Mouse (Mus musculus) layer of hippocampus, adult 8-10 months (tissue): ENCODE data around the gene Dhrs2. TPM values are rescaled to one million over a fixed set of nuclear protein-coding genes. Genes with fewer than 3 reads are reported as not detected.

Experiments
- DNase-seq, 2 experiments: peaks; one replicate each; pipeline ENCODE4 v3.0.0; 2022; ENCODE audit warnings: low spot score in 2 of 2
- total RNA-seq, 4 experiments: library from RNA; stranded (reverse); gene quantifications; 2 replicates each; pipeline ENCODE4 v1.2.4; 2022

The Dhrs2 gene
- total RNA-seq, 4 experiments from 2014 or later = not detected

DNA sequence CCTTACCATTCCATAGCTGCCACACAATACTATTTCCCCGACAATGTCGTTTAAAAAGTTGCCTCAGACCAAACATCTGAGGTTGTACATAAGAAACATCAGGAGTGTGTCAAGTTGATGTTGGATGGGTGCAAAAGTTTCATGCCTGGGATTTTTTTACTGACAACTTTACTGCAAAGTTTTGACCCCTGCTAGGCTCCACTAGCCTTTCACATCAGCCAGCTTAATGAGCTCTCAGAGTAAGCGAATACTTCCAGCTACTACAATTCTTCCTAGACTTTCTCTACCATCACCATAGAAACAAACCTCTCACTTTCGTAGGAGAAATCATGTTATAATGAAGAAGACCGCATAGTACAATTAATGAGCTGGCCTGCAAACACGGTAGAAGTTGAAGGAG, 26.5 kb downstream of the Dhrs2 start:
- DNase-seq = no peak

DNA sequence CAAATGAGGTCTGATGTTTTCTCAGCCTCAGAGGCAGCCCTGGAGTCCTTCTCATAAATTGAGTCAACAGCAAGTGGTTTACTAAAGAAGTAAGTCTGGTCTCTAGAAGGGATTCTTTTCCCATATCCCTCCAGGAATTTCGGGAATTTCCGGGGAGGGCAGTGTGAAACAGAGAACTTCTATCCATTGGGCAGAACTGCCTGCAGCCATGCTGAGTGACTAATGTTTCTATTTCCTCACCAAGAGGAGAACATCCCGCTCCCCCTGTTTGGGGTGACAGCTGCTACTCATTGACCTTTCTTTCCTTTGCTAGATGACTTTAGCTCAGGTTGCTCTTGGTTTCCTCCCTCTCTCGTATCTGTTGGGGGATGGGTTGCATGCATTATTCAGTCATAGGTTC, 31.8 kb downstream of the Dhrs2 start:
- no peak for DNase-seq

DNA sequence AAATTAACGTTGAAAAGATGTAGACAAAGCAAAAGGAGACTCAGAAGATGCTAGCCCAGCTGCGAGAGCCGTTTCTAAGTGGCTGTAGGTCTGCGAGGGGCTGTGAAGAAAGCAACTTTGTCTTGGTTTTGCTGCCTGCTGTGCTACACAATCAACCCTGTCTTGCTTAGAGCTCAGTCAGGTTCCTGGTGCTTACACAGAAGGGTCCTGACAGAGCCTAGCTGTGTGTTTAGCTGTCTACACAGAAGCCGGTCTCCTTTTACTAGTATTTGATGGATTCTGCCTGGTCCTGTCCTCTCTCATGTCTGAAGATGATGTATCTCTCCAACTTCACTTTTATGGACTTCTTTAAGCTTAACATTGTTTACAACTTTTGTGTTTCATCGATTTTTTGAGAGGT, 33.6 kb downstream of the Dhrs2 start:
- no peak for DNase-seq

DNA sequence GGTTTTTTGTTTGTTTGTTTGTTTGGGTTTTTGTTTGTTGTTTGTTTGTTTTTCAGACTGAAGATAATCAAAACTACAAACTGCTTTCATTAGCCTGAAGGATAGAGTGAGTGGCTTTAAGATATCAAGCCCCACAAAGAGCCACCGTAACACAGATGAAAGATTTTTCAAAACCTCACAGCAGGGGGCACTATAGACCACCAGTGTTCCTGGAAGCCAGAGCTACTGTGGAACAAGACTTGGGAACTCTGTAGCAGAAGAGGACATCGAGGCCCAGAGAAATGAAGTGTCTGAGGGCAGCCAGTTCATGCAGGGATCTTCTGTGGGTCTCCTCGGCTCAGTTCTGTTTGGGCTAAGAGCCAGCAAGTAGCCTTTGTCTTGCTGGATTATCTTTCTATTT, 49.4 kb downstream of the Dhrs2 start:
- DNase-seq = peak; percentile 33 to 77

DNA sequence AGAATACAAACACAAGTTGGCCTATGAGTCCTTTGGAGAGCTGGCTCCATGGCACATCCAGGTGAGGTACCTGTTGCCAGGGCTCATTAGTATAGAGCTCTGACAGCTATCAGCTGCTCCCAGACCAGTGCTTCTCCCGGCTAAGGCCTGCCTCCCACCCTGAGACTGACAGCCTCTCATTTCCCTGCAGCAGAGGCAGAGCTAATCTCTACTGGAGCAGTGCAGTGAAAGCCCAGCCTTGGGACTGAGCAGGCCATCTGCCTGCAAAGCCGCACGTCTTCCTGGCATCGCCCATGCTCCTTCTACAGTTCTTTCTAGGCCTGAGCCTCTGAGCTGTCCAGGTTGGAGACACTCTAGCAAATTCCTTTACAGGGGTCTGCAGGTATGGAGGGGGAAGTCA, 51.2 kb downstream of the Dhrs2 start:
- DNase-seq = no peak

DNA sequence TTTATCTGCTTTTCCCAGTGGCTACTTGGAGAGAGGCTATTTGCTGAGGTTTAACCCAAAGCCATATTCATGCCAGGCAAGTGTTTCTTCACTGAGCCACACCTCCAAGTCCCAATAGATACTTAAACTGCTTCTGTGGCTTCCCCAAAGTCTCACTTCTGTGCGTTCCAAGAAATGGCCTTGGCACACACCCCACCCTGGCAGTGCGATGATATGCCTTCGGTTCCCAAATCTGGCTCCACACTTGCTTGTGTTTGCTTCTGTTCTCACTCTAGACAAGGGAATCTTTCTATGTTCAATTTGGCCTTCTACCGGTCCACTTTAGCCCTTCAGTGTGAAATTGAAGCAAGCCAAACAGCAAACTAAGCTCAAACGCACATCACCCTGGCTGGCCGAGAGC, 53.0 kb downstream of the Dhrs2 start:
- DNase-seq = no peak

DNA sequence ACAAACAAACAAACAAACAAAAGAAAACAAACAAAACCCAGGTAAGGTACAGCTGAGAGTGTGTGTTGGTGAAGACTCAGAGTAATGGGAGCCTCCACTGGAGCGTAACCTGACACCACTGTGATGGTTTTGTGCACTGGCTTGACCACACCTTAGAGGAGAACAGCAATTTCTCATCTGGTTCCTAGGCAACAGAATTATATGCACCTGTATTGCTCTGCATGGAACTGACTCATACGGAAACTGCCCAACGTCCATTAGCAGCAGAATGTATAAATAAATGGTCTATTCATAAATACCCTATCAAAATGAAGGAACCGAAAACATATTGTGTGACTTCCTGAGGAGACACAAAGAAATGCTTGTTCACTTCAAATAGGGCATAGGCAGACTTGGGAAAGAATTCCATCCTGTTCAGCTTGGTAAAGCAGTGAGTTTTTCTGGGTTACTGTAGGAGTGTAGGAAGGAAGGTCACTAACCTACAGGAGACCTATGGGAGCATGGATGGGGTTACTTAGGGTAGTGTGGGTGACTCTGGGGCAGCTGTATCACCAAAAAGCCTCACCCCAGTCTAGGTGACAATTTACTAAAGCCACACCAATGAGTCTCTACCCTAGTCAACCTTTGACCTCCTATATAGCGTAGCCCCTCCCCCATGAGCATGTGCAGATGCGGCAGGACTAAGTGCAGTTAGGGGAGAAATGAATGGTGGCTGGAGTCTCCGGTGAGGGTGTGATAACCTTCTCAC, 57.7 kb downstream of the Dhrs2 start:
- no peak for DNase-seq

Other genes with a start within 250 kb of the Dhrs2 start
- not detected for gene Gm17428, start 245.1 kb upstream of the Dhrs2 start, total RNA-seq
- 1 to 10 TPM; 6.0 to 10.0 (median 7.8) TPM for gene Myh7, start 227.4 kb upstream of the Dhrs2 start, total RNA-seq
- 10 to 100 TPM; 32.5 to 39.5 (median 34.1) TPM for gene Ngdn, start 206.6 kb upstream of the Dhrs2 start, total RNA-seq
- gene Zfhx2, start 129.7 kb upstream of the Dhrs2 start, total RNA-seq = 10 to 100 TPM; 45.9 to 69.4 (median 55.7) TPM
- gene Thtpa, start 127.2 kb upstream of the Dhrs2 start, total RNA-seq = 10 to 100 TPM; 19.5 to 23.2 (median 22.3) TPM
- gene Ap1g2, start 115.4 kb upstream of the Dhrs2 start, total RNA-seq = 10 to 100 TPM; 10.8 to 20.7 (median 14.8) TPM
- gene Jph4, start 105.1 kb upstream of the Dhrs2 start, total RNA-seq = 100 to 1,000 TPM; 361 to 416 (median 386) TPM